Mouse (Mus musculus) gonadal fat pad, adult 2 months (tissue): Measurements from ENCODE around the gene Tubb2b. TPM values are rescaled to one million over a fixed set of nuclear protein-coding genes. Genes with fewer than 3 reads are reported as not detected.
"Not testable (repeated sequence)": the region's sequence is repeated elsewhere in the genome, so short reads cannot be mapped to it uniquely, and the experiment has no call there.

Source experiments
- DNase-seq: peaks from one replicate; pipeline ENCODE4 v3.0.0-alpha.2; 2012; ENCODE audit warnings: low read depth
- polyA plus RNA-seq: library from polyadenylated mRNA; depleted of rRNA; stranded (reverse); fragments of >200 nt; gene quantifications from 2 replicates; pipeline ENCODE4 v1.2.3, GENCODE M21; 2012

The Tubb2b gene
- polyA plus RNA-seq, 1 experiment = 61.4 TPM

- no peak for DNase-seq
Measured at GRCm38 (mm10) chr13:34106999-34107398, 23.3 kb downstream of the Tubb2b start.

GRCm38 (mm10) chr13:34106256-34106655 lies 24.0 kb downstream of the Tubb2b start:
- DNase-seq = no peak

GRCm38 (mm10) chr13:34105364-34105763 lies 24.9 kb downstream of the Tubb2b start:
- no peak for DNase-seq

DNA sequence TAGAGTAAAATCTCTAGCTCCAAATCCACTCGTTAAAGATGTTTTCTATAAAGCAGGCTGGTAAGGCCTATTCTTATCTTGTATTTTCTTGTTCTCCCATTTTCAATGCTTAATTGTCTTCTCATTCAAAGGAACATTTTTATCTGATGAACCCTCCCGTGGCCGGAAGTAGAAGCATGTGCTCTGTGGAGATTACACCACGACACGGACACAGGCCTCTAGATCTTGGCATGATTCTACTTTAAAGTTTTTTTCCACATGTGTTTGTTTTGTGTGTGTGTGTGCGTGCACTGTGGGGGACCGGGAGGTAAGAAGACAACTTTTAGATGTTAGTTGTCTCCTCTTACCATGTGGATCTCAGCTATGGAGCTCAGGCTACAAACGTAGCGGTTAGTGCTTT lies 28.4 kb downstream of the Tubb2b start:
- no peak for DNase-seq

- no peak for DNase-seq
Measured at GRCm38 (mm10) chr13:34101247-34101646, 29.0 kb downstream of the Tubb2b start.

GRCm38 (mm10) chr13:34100733-34101132 lies 29.5 kb downstream of the Tubb2b start:
- no peak for DNase-seq

GRCm38 (mm10) chr13:34097086-34097485 lies 33.2 kb downstream of the Tubb2b start:
- no peak for DNase-seq

DNA sequence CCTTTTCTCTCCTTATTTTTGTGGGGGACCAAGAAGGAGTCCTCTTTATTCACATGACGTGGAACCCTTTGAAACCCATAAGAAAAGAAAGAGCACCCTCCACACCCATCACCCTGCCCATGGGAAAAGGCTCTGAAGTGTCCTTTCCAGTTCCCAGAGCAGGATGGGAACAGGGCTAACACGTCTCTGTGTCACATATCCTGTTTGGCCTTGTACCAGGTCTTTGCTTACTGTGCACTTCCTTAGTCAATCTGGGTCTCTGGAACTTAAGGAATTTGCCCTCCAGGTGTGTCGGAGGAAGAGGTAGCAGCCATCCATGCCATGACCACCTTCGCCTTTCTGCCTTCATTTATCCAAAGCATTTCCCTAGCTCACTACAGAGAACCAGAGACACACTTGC lies 33.8 kb downstream of the Tubb2b start:
- DNase-seq = no peak

DNA sequence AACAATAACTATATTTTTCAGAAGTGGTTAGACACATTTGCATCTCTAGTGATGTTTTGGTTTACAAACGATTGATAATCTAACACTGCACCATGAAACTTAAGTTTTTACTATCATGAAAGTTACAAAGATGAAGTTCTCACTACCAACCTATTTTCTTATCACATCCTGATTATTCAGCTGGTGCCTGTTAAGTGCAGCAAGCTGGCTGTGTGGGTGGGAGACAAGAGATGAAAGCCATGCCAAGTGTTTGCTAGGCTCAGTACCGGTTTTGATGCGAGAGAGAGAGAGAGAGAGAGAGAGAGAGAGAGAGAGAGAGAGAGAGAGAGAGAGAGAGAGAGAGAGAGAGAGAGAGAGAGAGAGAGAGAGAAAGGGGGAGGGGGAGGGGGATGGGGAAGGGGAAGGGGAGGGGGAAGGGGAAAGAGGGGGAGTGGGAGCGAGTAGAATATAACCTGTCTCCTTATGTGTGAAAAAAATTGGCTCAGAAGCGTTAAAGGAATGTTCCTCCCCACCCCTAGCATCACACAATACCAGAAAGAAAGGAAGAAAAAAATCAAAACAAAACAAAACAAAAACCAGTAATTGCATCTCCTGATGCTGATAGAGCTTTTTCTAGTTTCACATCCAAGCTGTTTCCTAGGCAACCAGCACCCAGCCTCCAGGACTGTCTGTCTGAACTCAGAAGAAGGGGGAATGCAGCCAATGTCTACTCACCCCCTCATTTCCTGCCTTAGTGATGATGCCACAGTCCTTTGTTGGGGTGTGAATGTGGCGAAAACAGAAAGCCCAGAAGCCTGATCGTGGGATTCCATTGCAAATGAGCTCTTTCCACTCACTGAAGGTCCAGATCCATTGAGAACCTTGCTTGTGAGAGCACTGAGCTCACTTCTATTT lies 34.5 kb downstream of the Tubb2b start:
- no peak for DNase-seq

DNA sequence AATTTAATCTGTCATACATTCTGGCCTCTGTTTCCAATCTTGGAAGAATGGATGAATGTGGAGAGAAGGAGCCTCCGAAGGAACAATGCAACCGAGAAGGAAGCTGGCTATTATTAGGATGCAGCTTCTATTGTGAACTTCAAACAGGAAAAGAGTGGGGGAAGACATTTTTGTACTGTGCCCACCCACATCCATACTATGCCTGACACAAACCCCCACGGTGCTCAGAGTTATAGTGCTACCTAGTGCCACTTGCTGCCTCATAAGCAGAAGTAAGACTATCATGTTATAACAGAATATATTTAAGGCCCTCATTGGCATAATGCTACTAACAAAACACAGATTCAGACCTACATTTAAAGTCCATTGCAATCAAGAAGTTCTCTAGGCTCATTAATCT lies 40.9 kb downstream of the Tubb2b start:
- no peak for DNase-seq

DNA sequence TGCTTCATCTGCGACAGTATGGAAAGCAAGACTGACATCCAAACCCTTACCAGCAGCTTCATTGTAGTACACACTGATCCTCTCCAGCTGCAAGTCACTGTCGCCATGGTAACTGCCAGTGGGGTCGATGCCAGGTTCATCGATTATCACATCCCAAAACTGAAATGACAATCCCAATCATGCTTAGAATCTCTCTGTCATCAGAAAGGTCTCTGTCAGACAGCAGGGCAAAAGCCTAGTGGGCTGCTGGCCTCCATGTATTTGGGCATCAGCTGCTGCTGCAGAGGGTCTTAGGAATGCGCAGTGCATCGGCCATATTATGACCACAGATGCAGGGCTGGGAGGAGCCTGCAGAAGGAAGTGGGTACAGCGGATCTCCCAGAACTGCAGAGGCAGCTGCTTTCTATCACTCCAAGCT lies 41.4 kb downstream of the Tubb2b start:
- DNase-seq = no peak

DNA sequence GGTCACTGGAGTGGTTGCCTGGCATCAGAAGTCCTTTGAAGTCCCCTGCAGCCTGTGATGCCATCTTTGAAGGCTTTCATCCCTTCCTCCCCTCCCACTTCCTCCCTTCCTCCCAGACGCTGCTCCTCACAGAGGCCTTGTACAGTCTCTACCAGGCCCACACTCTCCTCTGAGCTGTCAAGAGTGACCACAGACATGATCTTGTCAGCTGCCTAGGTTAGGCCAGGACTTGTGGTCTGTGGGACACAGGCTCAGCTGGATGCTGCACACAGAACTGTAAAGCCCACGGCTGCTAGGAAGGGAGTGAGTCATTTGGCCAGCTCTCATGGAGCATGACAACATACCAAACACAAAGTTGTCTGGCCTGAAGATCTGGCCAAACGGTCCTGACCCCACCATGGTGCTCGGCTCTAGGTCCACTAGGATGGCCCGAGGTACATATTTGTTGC lies 42.0 kb downstream of the Tubb2b start:
- not testable (repeated sequence) for DNase-seq

GRCm38 (mm10) chr13:34087052-34087812 lies 43.0 kb downstream of the Tubb2b start:
- DNase-seq = no peak

GRCm38 (mm10) chr13:34084026-34084750 lies 46.1 kb downstream of the Tubb2b start:
- DNase-seq = no peak

- no peak for DNase-seq
Measured at GRCm38 (mm10) chr13:34081926-34082325, 48.3 kb downstream of the Tubb2b start.

DNA sequence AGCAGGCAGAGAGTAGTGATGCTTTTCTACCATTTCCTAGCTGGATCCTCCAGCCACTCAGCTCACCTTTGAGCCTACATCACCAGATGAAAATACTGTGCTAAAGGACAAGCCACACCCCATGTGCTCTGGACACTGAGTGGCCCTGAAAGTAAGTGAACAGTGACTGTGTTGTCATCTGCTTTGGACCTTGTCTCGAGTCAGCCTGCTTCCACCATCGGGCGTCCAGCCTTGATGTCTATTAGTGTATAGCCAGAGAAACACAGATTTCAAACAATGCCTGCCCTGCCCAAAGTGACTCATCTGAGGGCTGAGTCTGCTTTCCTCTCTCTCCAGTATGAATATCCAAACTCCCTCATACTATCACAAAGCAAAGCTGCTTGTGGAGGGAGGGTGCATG lies 50.5 kb downstream of the Tubb2b start:
- DNase-seq = no peak

DNA sequence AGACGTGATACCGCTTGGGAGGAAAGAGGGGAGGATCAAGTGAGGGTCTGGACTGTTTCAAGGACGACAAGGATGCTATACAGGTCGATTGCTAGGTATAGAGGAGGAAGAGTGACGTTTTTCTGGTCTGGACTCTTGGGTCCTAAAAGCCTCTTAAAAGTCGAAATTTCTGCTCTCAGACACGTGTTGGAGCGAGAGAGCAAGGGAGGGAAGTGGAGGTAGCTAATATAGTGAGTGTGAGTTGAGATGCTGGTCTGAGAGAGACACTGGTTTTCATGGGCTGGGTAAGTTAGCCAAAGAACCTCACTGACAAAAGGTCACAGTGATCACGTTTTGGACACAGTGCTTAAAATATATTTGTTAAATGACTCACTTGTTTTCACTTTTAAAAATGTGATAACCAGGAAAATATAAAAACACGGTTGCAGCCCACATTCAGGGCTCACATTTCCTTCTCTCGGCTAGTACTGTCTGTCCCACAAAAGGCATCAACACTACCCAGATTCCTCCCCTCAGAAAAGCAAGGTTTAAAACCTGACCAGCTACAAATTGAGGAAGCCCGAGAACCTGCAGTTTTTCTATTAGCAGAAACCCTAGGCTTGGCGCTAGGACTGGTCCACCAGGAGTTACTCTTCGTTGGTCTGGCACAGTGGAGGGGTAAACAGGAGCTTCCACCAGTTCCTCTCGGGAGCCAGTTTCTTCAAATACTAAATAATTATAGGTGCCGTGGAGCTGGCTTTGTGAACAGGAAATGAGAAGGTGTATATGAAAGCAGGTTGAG lies 51.6 kb downstream of the Tubb2b start:
- DNase-seq = no peak

DNA sequence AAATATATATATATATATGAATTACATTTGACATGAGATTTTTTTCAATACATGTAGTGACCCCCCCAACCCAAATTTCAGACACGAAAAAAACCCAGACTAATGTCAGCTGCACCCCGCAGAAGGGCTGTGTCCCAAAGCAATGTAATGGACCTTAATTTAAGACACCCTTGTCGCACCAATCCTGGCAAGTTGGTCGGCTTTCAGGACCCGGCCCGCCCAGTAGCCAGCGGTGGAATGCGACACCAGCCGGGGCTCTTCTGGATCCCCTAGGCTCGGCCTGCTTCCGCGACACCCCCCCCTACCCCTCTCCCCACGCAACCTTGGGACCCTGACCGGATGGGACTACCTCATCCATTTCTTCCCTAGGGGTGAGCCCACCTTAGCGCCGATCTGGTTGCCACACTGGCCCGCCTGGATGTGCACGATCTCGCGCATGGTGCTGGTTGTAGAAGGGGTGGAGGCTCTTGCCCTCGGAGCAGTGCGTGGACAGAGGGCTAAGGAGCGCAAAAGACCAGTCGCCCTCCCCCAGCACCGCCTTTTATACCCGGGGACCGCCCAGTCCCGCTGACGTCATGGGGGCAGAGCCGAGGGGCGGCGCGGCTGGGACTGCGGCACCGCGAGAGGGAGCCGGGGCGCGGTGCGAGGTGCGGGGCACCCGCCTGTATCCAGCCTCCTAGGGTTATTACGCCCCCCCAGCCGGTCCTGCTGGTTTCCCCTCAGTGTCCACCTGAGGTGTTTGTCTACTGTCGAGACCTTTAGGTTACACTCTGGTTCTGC lies 52.6 kb downstream of the Tubb2b start, which contains the start of gene Tubb2a:
Gene Tubb2a, minus strand, starts transcription at position 516 of the 780 bp plus-strand sequence.
- DNase-seq = no peak
